Mouse (Mus musculus) gastrocnemius, adult 18-20 months (tissue): Measurements from ENCODE around the gene Fcho2. TPM values are rescaled to one million over a fixed set of nuclear protein-coding genes. Genes with fewer than 3 reads are reported as not detected.

Experiments
- DNase-seq: peaks from one replicate; pipeline ENCODE4 v3.0.0; 2021; ENCODE audit warnings: low spot score
- total RNA-seq, 2 experiments: library from RNA; stranded (reverse); gene quantifications; 2 replicates each; pipeline ENCODE4 v1.2.3; 2021

The Fcho2 gene
- total RNA-seq, 2 experiments from 2014 or later: 21.3 to 26.3 TPM

- DNase-seq: no peak
Observed at GRCm38 (mm10) chr13:98809087-98809486, 6.2 kb downstream of the Fcho2 start.

- DNase-seq: no peak
Observed at GRCm38 (mm10) chr13:98804480-98804879, 10.8 kb downstream of the Fcho2 start.

- DNase-seq: no peak
Observed at GRCm38 (mm10) chr13:98803699-98804098, 11.6 kb downstream of the Fcho2 start.

GRCm38 (mm10) chr13:98802957-98803356, 12.3 kb downstream of the Fcho2 start:
- DNase-seq: no peak

- no peak for DNase-seq
Observed at GRCm38 (mm10) chr13:98795511-98795910, 19.7 kb downstream of the Fcho2 start.

GRCm38 (mm10) chr13:98792864-98793263, 22.4 kb downstream of the Fcho2 start:
- DNase-seq: no peak

GRCm38 (mm10) chr13:98791693-98792092, 23.6 kb downstream of the Fcho2 start:
- no peak for DNase-seq

GRCm38 (mm10) chr13:98786970-98787685, 28.1 kb downstream of the Fcho2 start:
- DNase-seq: no peak

- no peak for DNase-seq
Observed at GRCm38 (mm10) chr13:98777959-98778358, 37.3 kb downstream of the Fcho2 start.

GRCm38 (mm10) chr13:98771484-98771883, 43.8 kb downstream of the Fcho2 start:
- DNase-seq: no peak

- peak; percentile 56 for DNase-seq
Observed at GRCm38 (mm10) chr13:98768329-98768728, 46.9 kb downstream of the Fcho2 start.

- no peak for DNase-seq
Observed at GRCm38 (mm10) chr13:98761771-98762170, 53.5 kb downstream of the Fcho2 start.

- DNase-seq: no peak
Observed at GRCm38 (mm10) chr13:98755886-98756285, 59.4 kb downstream of the Fcho2 start.

- no peak for DNase-seq
Observed at GRCm38 (mm10) chr13:98744679-98745078, 70.6 kb downstream of the Fcho2 start.

- DNase-seq: no peak
Observed at GRCm38 (mm10) chr13:98743829-98744228, 71.4 kb downstream of the Fcho2 start.

GRCm38 (mm10) chr13:98743214-98743613, 72.0 kb downstream of the Fcho2 start:
- no peak for DNase-seq

- DNase-seq: no peak
Observed at GRCm38 (mm10) chr13:98738213-98738612, 77.0 kb downstream of the Fcho2 start.

GRCm38 (mm10) chr13:98733292-98733691, 82.0 kb downstream of the Fcho2 start:
- DNase-seq: no peak

- DNase-seq: no peak
Observed at GRCm38 (mm10) chr13:98729271-98730062, 85.8 kb downstream of the Fcho2 start.

GRCm38 (mm10) chr13:98726494-98726893, 88.8 kb downstream of the Fcho2 start:
- no peak for DNase-seq

- no peak for DNase-seq
Observed at GRCm38 (mm10) chr13:98723430-98723829, 91.8 kb downstream of the Fcho2 start.

- DNase-seq: no peak
Observed at GRCm38 (mm10) chr13:98722296-98722695, 93.0 kb downstream of the Fcho2 start.

GRCm38 (mm10) chr13:98716176-98716575, 99.1 kb downstream of the Fcho2 start:
- no peak for DNase-seq
